Mouse (Mus musculus): Measurements from ENCODE around the gene Rpap3. TPM values are rescaled to one million over a fixed set of nuclear protein-coding genes. Genes with fewer than 3 reads are reported as not detected.
A peak's percentile ranks its signal among the peaks of the same experiment; 100 is the strongest.

Gene Rpap3
- total and polyA plus RNA-seq, 3 experiments, result 84.4 to 98.4 (median 85.7) TPM

DNA sequence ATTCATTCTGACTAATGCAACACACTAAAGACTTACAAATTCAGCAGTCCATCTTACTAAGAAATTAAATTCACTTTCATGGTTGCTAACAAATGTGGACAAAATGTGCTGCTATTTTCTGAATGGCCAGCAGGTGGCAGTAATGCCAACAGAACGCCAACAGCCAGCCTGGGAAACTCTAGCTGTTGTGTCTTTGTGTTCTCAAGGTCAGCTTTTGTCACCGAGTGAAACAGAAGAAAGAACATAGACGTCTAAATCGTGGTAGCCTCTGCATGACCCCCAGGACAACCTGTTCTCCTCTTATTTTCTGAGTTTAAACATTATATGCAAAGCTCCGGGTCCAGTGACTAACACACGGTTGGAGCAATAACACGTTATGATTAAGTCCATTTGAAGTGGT, 38.2 kb downstream of the Rpap3 start (continued):
- TF ChIP-seq USF2 (IDR thresholded peaks at IDR 0.05; ENCODE audit: borderline replicate concordance in 1 of 2, insufficient read depth in 1 of 2, low read depth in 1 of 2, low read length in 2 of 2), result no peak
- no peak for TF ChIP-seq CHD1 (IDR thresholded peaks at IDR 0.05; ENCODE audit: low read depth, low read length)
- no peak for TF ChIP-seq RCOR1 (IDR thresholded peaks at IDR 0.05; ENCODE audit: low read depth, low read length)

DNA sequence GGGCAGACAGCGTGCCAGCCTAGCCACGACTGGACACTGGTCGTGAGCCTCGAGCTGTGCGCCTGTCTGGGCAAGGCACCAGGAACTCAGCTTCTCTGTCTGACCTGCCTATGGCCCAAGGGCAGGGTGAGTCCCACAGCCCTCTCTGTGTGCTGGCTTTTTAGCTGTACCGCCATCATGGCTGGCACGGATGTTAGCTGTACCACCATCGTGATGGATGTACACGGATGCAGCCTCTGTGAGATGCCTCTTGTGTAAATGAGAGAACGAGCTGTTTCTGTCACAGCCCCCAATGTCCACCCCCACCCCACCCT, 39.2 kb downstream of the Rpap3 start:
- H3K27ac ChIP-seq (ENCODE audit: control insufficient read depth, low read depth, low read length), result peak overlapping the region; percentile 55
- TF ChIP-seq CHD1 (IDR thresholded peaks at IDR 0.05; ENCODE audit: low read depth, low read length) (0 out of 2 replicates have a peak, but pooled peaks have one; percentile 67), POLR2AphosphoS2 (IDR thresholded peaks at IDR 0.05; ENCODE audit: low read length) (no peak), HCFC1 (IDR thresholded peaks at IDR 0.05; ENCODE audit: low read depth, low read length) (no peak), UBTF (IDR thresholded peaks at IDR 0.05; ENCODE audit: borderline replicate concordance, insufficient read depth, low read depth, low read length) (0 out of 2 replicates have a peak, but pooled peaks have one; percentile 37), POLR2A (IDR thresholded peaks at IDR 0.05; ENCODE audit: control insufficient read depth in 1 of 2, insufficient read depth in 1 of 2, low read depth in 1 of 2, low read length in 2 of 2, poor library complexity in 1 of 2) (0 out of 4 replicates have a peak, but pooled peaks of 1 of the 2 experiments have one; percentile 46)
- DNase-seq (ENCODE audit: low read depth, low spot score), result peak; percentile 67
- H3K27me3 ChIP-seq (ENCODE audit: control insufficient read depth in 1 of 2, insufficient read depth in 2 of 2, low read length in 2 of 2), result no peaks in the 10 kb centered on the region
- peaks cover 12 to 24% of the 10 kb centered on the region in 2 experiments; a peak in 3 of 4 replicates for H3K4me1 ChIP-seq (ENCODE audit: control insufficient read depth in 1 of 2, insufficient read depth in 2 of 2, low read length in 2 of 2)
- peak overlapping the region; percentile 73 to 87 for H3K4me3 ChIP-seq (ENCODE audit: control insufficient read depth in 1 of 2, insufficient read depth in 1 of 2, low read depth in 2 of 2, low read length in 2 of 2)
- peaks cover 0 to 21% of the 10 kb centered on the region in 2 experiments; a peak in 2 of 4 replicates for H3K36me3 ChIP-seq (ENCODE audit: control insufficient read depth in 1 of 2, insufficient read depth in 2 of 2, low read length in 2 of 2)
- H3K79me2 ChIP-seq (ENCODE audit: control insufficient read depth, insufficient read depth, low read length, poor library complexity), result no peaks in the 10 kb centered on the region; the same call in 1 of the 2 replicates
- no peaks in the 10 kb centered on the region for H3K9me3 ChIP-seq (replicated peaks; ENCODE audit: insufficient read depth, low read length)
- peak overlapping the region; percentile 72 for H3K9ac ChIP-seq (ENCODE audit: control insufficient read depth, low read depth, low read length, poor library complexity, severe bottlenecking)

DNA sequence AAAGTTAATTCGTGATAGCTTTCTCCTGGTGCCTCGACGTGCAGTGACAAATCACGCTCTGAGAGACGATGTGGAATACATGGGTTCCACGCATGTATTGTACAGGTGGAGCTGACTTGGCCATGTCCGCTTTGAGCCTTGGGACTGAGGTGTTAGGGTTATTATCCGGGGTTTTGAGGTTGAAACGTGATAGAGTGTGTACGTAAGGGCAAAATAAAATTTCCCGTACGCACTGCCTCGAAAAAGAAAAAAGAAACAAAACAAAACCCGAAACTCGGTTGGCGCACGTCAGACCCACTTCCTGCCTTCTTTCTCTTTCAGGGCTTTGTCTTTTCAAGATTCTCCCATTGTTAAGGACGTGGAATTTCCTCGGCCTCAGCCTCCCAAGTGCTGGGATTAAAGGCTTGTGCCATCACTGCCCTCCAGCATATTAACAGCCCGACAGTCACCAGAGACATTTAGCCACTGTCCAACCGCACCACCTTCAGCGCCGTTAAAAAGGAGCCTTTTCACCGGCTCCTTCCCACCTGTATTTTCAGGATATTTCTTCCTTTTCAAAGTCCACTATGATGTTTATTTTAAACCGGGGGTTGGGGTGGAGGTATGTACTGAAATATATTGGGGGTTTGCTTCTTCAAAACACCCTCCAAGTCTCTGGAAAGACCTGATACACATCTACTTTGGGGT, 39.7 kb downstream of the Rpap3 start:
- peak overlapping the region; percentile 55 for H3K27ac ChIP-seq (ENCODE audit: control insufficient read depth, low read depth, low read length)
- TF ChIP-seq MAFK (IDR thresholded peaks at IDR 0.05; ENCODE audit: borderline replicate concordance, low read depth, low read length) (no peak), POLR2AphosphoS5 (IDR thresholded peaks at IDR 0.05; ENCODE audit: borderline replicate concordance, low read depth, low read length) (no peak), TAL1 (IDR thresholded peaks at IDR 0.05; ENCODE audit: low read length) (no peak), HCFC1 (IDR thresholded peaks at IDR 0.05; ENCODE audit: low read depth, low read length) (peak; percentile 59; the same call in 1 of the 2 replicates), USF2 (IDR thresholded peaks at IDR 0.05; ENCODE audit: borderline replicate concordance in 1 of 2, insufficient read depth in 1 of 2, low read depth in 1 of 2, low read length in 2 of 2) (no peak), BHLHE40 (IDR thresholded peaks at IDR 0.05; ENCODE audit: borderline replicate concordance, low read depth, low read length) (peak; percentile 33; the same call in 1 of the 2 replicates), POLR2AphosphoS2 (IDR thresholded peaks at IDR 0.05; ENCODE audit: low read length) (peak; percentile 34; the same call in 1 of the 2 replicates), NRF1 (IDR thresholded peaks at IDR 0.05; ENCODE audit: insufficient read depth, low read depth, low read length, poor library complexity, severe bottlenecking) (0 out of 2 replicates have a peak, but pooled peaks have one; percentile 15), USF1 (IDR thresholded peaks at IDR 0.05; ENCODE audit: low read depth, low read length) (0 out of 2 replicates have a peak, but pooled peaks have one; percentile 11), POLR2A (IDR thresholded peaks at IDR 0.05; ENCODE audit: control insufficient read depth in 1 of 2, insufficient read depth in 1 of 2, low read depth in 1 of 2, low read length in 2 of 2, poor library complexity in 1 of 2) (peak in 1 of 2 experiments; percentile 36; a peak in 1 of 4 replicates), MYB (IDR thresholded peaks at IDR 0.05; ENCODE audit: low read depth, low read length) (no peak), TCF12 (IDR thresholded peaks at IDR 0.05; ENCODE audit: low read depth, low read length) (peak; percentile 44; the same call in 1 of the 2 replicates), KAT2A (conservative IDR thresholded peaks at IDR 0.05; ENCODE audit: low read depth, low read length) (no peak; the same call in 1 of the 2 replicates), CHD1 (IDR thresholded peaks at IDR 0.05; ENCODE audit: low read depth, low read length) (peak; percentile 96), MYC (IDR thresholded peaks at IDR 0.05; ENCODE audit: low read depth, low read length) (0 out of 2 replicates have a peak, but pooled peaks have one; percentile 21), CTCF (IDR thresholded peaks at IDR 0.05 in 2 of 3, conservative IDR thresholded peaks at IDR 0.05 in 1 of 3; ENCODE audit: control insufficient read depth in 1 of 3, insufficient read depth in 1 of 3, low read depth in 2 of 3, low read length in 3 of 3, poor library complexity in 1 of 3, severe bottlenecking in 1 of 3) (no peak; a peak in 1 of 6 replicates), GATA1 (IDR thresholded peaks at IDR 0.05; ENCODE audit: low read depth, low read length) (no peak), ZC3H11A (IDR thresholded peaks at IDR 0.05; ENCODE audit: low read depth, low read length) (no peak), MAZ (IDR thresholded peaks at IDR 0.05; ENCODE audit: low read depth, low read length) (peak; percentile 52; the same call in 1 of the 2 replicates), ETS1 (IDR thresholded peaks at IDR 0.05; ENCODE audit: low read depth, low read length) (0 out of 2 replicates have a peak, but pooled peaks have one; percentile 38), ZNF384 (IDR thresholded peaks at IDR 0.05; ENCODE audit: low read depth, low read length) (peak; percentile 38; the same call in 1 of the 2 replicates), SMC3 (IDR thresholded peaks at IDR 0.05; ENCODE audit: low read depth, low read length) (peak; percentile 25; the same call in 1 of the 2 replicates)

More for the DNA sequence above, 39.7 kb downstream of the Rpap3 start:
- Histone ChIP-seq H3K4me3 (ENCODE audit: control insufficient read depth in 1 of 2, insufficient read depth in 1 of 2, low read depth in 2 of 2, low read length in 2 of 2) (peak overlapping the region; percentile 73 to 87), H3K27me3 (ENCODE audit: control insufficient read depth in 1 of 2, insufficient read depth in 2 of 2, low read length in 2 of 2) (no peaks in the 10 kb centered on the region), H3K36me3 (ENCODE audit: control insufficient read depth in 1 of 2, insufficient read depth in 2 of 2, low read length in 2 of 2) (peaks cover 0 to 18% of the 10 kb centered on the region in 2 experiments; a peak in 2 of 4 replicates), H3K4me1 (ENCODE audit: control insufficient read depth in 1 of 2, insufficient read depth in 2 of 2, low read length in 2 of 2) (peaks cover 11 to 20% of the 10 kb centered on the region in 2 experiments; a peak in 3 of 4 replicates), H3K79me2 (ENCODE audit: control insufficient read depth, insufficient read depth, low read length, poor library complexity) (no peaks in the 10 kb centered on the region; the same call in 1 of the 2 replicates), H3K9ac (ENCODE audit: control insufficient read depth, low read depth, low read length, poor library complexity, severe bottlenecking) (peak overlapping the region; percentile 72), H3K9me3 (replicated peaks; ENCODE audit: insufficient read depth, low read length) (no peaks in the 10 kb centered on the region)
- DNase-seq (ENCODE audit: low read depth, low spot score), result peak; percentile 66
